Mouse (Mus musculus): Measurements from ENCODE around the gene Plekhn1. TPM values are rescaled to one million over a fixed set of nuclear protein-coding genes. Genes with fewer than 3 reads are reported as not detected.

Gene Plekhn1
- polyA plus RNA-seq (2012; rRNA removed) = 104 and 133 TPM in 2 replicates
- 32.2 and 36.6 TPM in 2 replicates for polyA plus RNA-seq (2014; fragmentation: Nextera tagmentation; extraction: Ambion mirVana)

DNA sequence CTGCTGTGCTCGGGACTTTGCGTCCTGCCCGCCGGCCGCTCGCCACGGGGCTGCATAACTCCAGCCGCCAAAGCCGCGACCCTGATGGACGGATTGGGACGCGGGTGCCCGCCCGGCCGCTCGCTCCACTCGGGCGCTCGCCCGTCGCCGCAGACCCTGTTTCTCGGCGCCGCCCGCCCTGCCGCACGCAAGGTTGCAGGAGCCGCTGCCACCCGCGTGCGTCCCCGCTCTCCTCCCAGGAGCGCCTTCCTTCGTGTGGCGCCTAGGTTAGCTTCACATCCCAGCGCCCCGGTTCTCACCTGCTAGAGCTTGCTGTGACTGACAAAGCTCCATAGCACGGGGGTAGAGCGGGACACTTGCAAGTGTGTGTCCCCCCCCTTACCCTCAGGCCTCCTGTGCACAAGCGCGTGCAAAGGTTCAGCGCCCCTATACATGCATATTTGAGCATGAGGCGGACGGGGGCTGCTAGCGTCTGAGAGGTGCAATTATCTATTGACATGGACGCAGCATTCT lies at the start of gene Plekhn1:
TSS of gene Plekhn1 (minus strand) at position 157 of the 513 bp plus-strand sequence.
- H3K36me3 ChIP-seq (ENCODE audit: control insufficient read depth, insufficient read depth, low read length) = peaks cover 60% of the 10 kb centered on the region
- H3K4me2 ChIP-seq (replicated peaks; ENCODE audit: low read depth, low read length, severe bottlenecking) = peak within 1 kb of the TSS; percentile 88
- no peaks in the 10 kb centered on the region for H3K27me3 ChIP-seq (ENCODE audit: control insufficient read depth, insufficient read depth, low read length)
- H3K4me3 ChIP-seq (replicated peaks; ENCODE audit: low read length) = peak within 1 kb of the TSS; percentile 86
- no peak for TF ChIP-seq POLR2A (IDR thresholded peaks at IDR 0.05; ENCODE audit: borderline replicate concordance, extremely low read depth, insufficient read depth, insufficient read length)
- H3K9ac ChIP-seq (ENCODE audit: low read depth, low read length, severe bottlenecking) = peak within 1 kb of the TSS; percentile 72
- WGBS = under 1% methylated on average over 32 of the region's 48 CpGs
- DNase-seq (ENCODE audit: low spot score) (peak; percentile 49), ATAC-seq (ENCODE audit: low FRiP score, low read depth) (peak; percentile 44; the same call in 1 of the 2 replicates)
- H3K27ac ChIP-seq (replicated peaks; ENCODE audit: low read depth, low read length) = peak within 1 kb of the TSS; percentile 58
- peaks cover 11% of the 10 kb centered on the region for H3K4me1 ChIP-seq (ENCODE audit: control insufficient read depth, insufficient read depth, low read length)
- H3K9me3 ChIP-seq (ENCODE audit: control insufficient read depth, low read length) = no peaks in the 10 kb centered on the region

DNA sequence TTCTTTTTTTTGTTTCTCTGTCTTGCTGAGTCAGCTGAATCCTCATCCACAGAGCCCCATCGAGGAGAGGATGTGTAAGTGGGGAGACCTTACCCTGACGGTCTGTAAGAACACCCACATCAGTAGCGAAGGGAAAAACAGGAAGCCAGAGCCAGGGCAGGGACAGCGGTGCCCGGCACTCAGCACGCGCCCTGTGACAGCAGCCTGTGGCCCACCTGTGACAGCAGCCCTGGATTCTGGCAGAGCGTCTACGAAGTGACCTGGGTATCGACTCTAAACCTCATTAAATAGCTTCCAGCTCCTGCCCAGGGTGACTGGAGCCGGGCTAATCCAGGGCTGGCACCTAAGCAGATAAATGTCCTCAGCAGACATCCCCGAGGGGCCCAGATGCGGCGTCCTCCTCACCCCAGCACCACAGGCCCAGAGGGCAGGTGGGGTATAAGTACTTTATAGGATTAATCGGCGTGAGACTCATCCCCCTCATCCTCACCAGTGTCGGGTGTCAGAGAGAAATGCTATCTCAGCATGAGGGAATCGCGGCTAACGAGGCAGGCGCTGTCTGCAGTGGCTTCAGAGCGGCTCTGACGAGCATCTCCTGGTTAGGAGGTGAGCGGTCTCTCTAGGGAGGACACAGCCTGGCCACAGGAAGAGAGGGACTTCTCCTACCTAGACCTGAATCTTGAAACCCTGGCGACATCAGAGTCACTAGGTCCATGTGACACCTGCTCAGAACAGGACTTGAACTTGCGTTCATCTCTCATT lies 20.6 kb upstream of the Plekhn1 start, which contains the start of gene Samd11:
TSS of gene Samd11 (minus strand) at position 580 of the 762 bp plus-strand sequence.
- TF ChIP-seq POLR2A (IDR thresholded peaks at IDR 0.05; ENCODE audit: borderline replicate concordance, extremely low read depth, insufficient read depth, insufficient read length) = no peak
- ATAC-seq (ENCODE audit: low FRiP score, low read depth) = no peak
- DNase-seq (ENCODE audit: low spot score) = no peak
- Histone ChIP-seq H3K4me1 (ENCODE audit: control insufficient read depth, insufficient read depth, low read length) (no peaks in the 10 kb centered on the region), H3K27me3 (ENCODE audit: control insufficient read depth, insufficient read depth, low read length) (peaks cover 24% of the 10 kb centered on the region), H3K36me3 (ENCODE audit: control insufficient read depth, insufficient read depth, low read length) (no peaks in the 10 kb centered on the region), H3K4me2 (replicated peaks; ENCODE audit: low read depth, low read length, severe bottlenecking) (no peak within 1 kb of the TSS; the same call in 1 of the 2 replicates), H3K4me3 (replicated peaks; ENCODE audit: low read length) (peak within 1 kb of the TSS; percentile 7; the same call in 1 of the 2 replicates), H3K9me3 (ENCODE audit: control insufficient read depth, low read length) (no peaks in the 10 kb centered on the region), H3K27ac (replicated peaks; ENCODE audit: low read depth, low read length) (no peak within 1 kb of the TSS), H3K9ac (ENCODE audit: low read depth, low read length, severe bottlenecking) (no peak within 1 kb of the TSS; the same call in 1 of the 2 replicates)
- 3% methylated on average over 26 of the region's 26 CpGs for WGBS

DNA sequence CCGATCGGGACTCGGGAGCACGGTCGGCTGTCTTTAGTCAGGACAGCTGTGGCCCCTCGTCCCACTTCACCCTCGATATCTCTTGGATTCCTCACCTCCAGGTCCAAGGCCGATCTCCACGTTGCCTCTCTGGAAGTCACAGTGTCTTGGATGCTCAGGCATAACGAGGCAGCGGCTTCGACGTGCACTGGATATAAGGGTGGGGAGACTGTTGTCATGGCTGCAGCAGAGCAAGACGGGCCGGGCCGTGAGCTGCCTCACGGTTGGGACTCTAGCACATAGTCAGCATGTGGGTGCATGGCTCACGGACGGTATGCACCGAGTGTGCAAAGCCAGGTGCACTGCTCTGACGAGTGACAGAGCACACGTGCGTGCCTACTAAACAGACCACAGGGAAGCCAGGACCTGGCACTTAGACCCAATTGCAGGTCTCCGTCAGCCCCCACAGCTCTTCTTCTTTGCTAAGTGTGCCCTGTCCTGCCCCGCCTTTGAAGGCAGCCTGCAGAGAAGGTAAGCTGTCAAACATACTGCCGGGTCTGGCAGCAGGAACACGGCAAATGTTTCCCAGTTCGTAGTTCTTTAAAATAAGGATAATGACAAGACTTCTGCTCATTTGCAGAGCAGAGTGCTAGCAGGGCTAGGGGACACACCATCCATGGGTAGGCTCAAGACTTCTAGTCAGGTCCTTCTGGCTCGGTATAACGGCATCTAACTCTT lies 19.9 kb upstream of the Plekhn1 start:
- ATAC-seq (ENCODE audit: low FRiP score, low read depth) (peak; percentile 36; the same call in 1 of the 2 replicates), DNase-seq (ENCODE audit: low spot score) (no peak)
- no peaks in the 10 kb centered on the region for H3K9me3 ChIP-seq (ENCODE audit: control insufficient read depth, low read length)
- peaks cover 24% of the 10 kb centered on the region for H3K27me3 ChIP-seq (ENCODE audit: control insufficient read depth, insufficient read depth, low read length)
- H3K4me1 ChIP-seq (ENCODE audit: control insufficient read depth, insufficient read depth, low read length) = no peaks in the 10 kb centered on the region
- peak overlapping the region; percentile 4; the same call in 1 of the 2 replicates for H3K4me3 ChIP-seq (replicated peaks; ENCODE audit: low read length)
- no peak overlapping the region for H3K27ac ChIP-seq (replicated peaks; ENCODE audit: low read depth, low read length)
- H3K4me2 ChIP-seq (replicated peaks; ENCODE audit: low read depth, low read length, severe bottlenecking) = no peak overlapping the region; the same call in 1 of the 2 replicates
- H3K9ac ChIP-seq (ENCODE audit: low read depth, low read length, severe bottlenecking) = no peak overlapping the region; the same call in 1 of the 2 replicates
- no peak for TF ChIP-seq POLR2A (IDR thresholded peaks at IDR 0.05; ENCODE audit: borderline replicate concordance, extremely low read depth, insufficient read depth, insufficient read length)
- no peaks in the 10 kb centered on the region for H3K36me3 ChIP-seq (ENCODE audit: control insufficient read depth, insufficient read depth, low read length)
- WGBS = 3% methylated on average over 28 of the region's 30 CpGs

DNA sequence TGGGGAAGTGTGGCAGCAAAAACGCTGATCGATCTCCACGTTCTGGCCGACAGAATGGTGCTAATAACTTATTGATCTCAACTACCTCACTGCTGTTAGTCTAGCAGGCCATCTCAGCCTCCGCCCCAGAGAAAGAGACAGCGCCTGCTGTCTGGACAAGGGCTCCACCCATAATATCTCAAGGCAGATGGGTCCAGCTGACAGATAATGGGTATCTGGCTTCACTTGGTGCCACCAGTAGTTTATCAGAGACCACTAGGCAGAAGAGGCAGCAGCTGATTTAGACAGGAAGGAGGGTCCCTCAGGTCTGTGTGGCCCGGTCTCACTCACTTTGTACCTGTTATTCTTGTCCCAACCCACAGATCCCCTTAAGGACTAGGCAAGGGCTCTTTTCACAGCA lies 18.4 kb upstream of the Plekhn1 start:
- H3K27me3 ChIP-seq (ENCODE audit: control insufficient read depth, insufficient read depth, low read length) = peaks cover 24% of the 10 kb centered on the region
- peaks cover 13% of the 10 kb centered on the region for H3K36me3 ChIP-seq (ENCODE audit: control insufficient read depth, insufficient read depth, low read length)
- DNase-seq (ENCODE audit: low spot score) (no peak), ATAC-seq (ENCODE audit: low FRiP score, low read depth) (no peak)
- no peaks in the 10 kb centered on the region for H3K9me3 ChIP-seq (ENCODE audit: control insufficient read depth, low read length)
- H3K27ac ChIP-seq (replicated peaks; ENCODE audit: low read depth, low read length) = no peak overlapping the region
- H3K9ac ChIP-seq (ENCODE audit: low read depth, low read length, severe bottlenecking) = no peak overlapping the region
- no peaks in the 10 kb centered on the region for H3K4me1 ChIP-seq (ENCODE audit: control insufficient read depth, insufficient read depth, low read length)
- no peak for TF ChIP-seq POLR2A (IDR thresholded peaks at IDR 0.05; ENCODE audit: borderline replicate concordance, extremely low read depth, insufficient read depth, insufficient read length)
- WGBS = 41% methylated on average over 7 of the region's 7 CpGs
- H3K4me2 ChIP-seq (replicated peaks; ENCODE audit: low read depth, low read length, severe bottlenecking) = no peak overlapping the region
- no peak overlapping the region for H3K4me3 ChIP-seq (replicated peaks; ENCODE audit: low read length)

DNA sequence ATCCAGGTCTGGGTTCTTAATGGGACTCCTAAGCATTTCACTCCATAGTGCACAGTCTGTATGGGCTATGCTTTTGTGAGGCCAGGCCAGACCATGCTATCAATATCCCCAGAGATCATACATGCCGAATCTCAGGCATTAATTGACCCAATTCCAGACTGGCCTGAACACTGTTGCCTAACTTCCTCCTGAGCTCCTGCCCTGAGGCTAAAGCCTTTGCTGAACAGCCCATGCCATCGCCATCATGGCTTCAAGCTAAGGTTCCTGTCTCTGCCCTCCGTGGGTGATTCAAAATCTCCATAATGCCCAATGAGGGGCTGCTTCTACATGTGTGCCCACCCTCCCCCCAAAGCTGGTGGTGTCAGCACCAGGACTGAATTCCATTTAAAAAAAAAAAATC lies 18.0 kb upstream of the Plekhn1 start:
- no peak overlapping the region for H3K4me2 ChIP-seq (replicated peaks; ENCODE audit: low read depth, low read length, severe bottlenecking)
- peaks cover 17% of the 10 kb centered on the region for H3K36me3 ChIP-seq (ENCODE audit: control insufficient read depth, insufficient read depth, low read length)
- 38% methylated on average over 3 of the region's 3 CpGs for WGBS
- no peaks in the 10 kb centered on the region for H3K4me1 ChIP-seq (ENCODE audit: control insufficient read depth, insufficient read depth, low read length)
- no peak overlapping the region for H3K4me3 ChIP-seq (replicated peaks; ENCODE audit: low read length)
- peaks cover 24% of the 10 kb centered on the region for H3K27me3 ChIP-seq (ENCODE audit: control insufficient read depth, insufficient read depth, low read length)
- DNase-seq (ENCODE audit: low spot score) = no peak
- no peak for ATAC-seq (ENCODE audit: low FRiP score, low read depth)
- H3K9me3 ChIP-seq (ENCODE audit: control insufficient read depth, low read length) = no peaks in the 10 kb centered on the region
- TF ChIP-seq POLR2A (IDR thresholded peaks at IDR 0.05; ENCODE audit: borderline replicate concordance, extremely low read depth, insufficient read depth, insufficient read length) = no peak
- no peak overlapping the region for H3K27ac ChIP-seq (replicated peaks; ENCODE audit: low read depth, low read length)
- H3K9ac ChIP-seq (ENCODE audit: low read depth, low read length, severe bottlenecking) = no peak overlapping the region

All from limb, embryonic 14.5 days (tissue).